Mouse (Mus musculus) spleen, adult 2 months (tissue): ENCODE data around the gene Gm42791.

Experiments used
- CTCF ChIP-seq: fragments of 200-500 bp; IDR thresholded peaks from 2 replicates; pipeline ENCODE4 v1.5.1; 2011; ENCODE audit warnings: mild to moderate bottlenecking, inconsistent platforms; ENCODE audit not compliant: insufficient read depth, insufficient read length, insufficient replicate concordance; ENCODE audit errors: extremely low read depth
- POLR2A ChIP-seq: fragments of 200-500 bp; IDR thresholded peaks from 2 replicates; pipeline ENCODE4 v1.6.1; 2011; ENCODE audit warnings: low read depth, low read length, inconsistent platforms

- no peak; the same call in 1 of the 2 replicates for TF ChIP-seq CTCF
- TF ChIP-seq POLR2A = no peak
Observed at GRCm38 (mm10) chr5:148942305-148942704, 52.6 kb downstream of the Gm42791 start.
